Mouse (Mus musculus) midbrain, embryonic 15.5 days (tissue): ENCODE measurements around the gene Rufy4. TPM values are rescaled to one million over a fixed set of nuclear protein-coding genes. Genes with fewer than 3 reads are reported as not detected.

Experiments
- ATAC-seq: fragments of 200-750 bp; cut with Nextera tagmentation; replicated peaks from 2 replicates; pipeline ENCODE4 v1.8.0; 2017; ENCODE audit warnings: moderate TSS enrichment
- H3K27ac ChIP-seq: fragments of 300-500 bp; sonication (generic); 2 replicates; pipeline ENCODE4 v1.5.1; 2015; ENCODE audit warnings: mild to moderate bottlenecking, inconsistent platforms
- H3K27me3 ChIP-seq: fragments of 300-500 bp; sonication (generic); replicated peaks from 2 replicates; pipeline ENCODE4 v1.6.1; 2015; ENCODE audit warnings: inconsistent platforms
- H3K36me3 ChIP-seq: fragments of 300-500 bp; sonication (generic); replicated peaks from 2 replicates; pipeline ENCODE4 v1.6.1; 2015; ENCODE audit warnings: inconsistent platforms
- H3K4me1 ChIP-seq: fragments of 300-500 bp; sonication (generic); 2 replicates; pipeline ENCODE4 v1.6.1; 2015; ENCODE audit warnings: inconsistent platforms
- H3K4me2 ChIP-seq: fragments of 300-500 bp; sonication (generic); 2 replicates; pipeline ENCODE4 v1.6.1; 2015; ENCODE audit warnings: inconsistent platforms, mild to moderate bottlenecking, moderate library complexity
- H3K4me3 ChIP-seq: fragments of 300-500 bp; sonication (generic); 2 replicates; pipeline ENCODE4 v1.5.1; 2015; ENCODE audit warnings: mild to moderate bottlenecking, inconsistent platforms
- H3K9ac ChIP-seq: fragments of 300-500 bp; sonication (generic); 2 replicates; pipeline ENCODE4 v1.6.1; 2015; ENCODE audit warnings: mild to moderate bottlenecking, inconsistent platforms
- H3K9me3 ChIP-seq: fragments of 300-500 bp; sonication (generic); 2 replicates; pipeline ENCODE4 v1.6.1; 2016; ENCODE audit warnings: inconsistent platforms
- WGBS: fragments of 180-500 bp; shearing (Covaris S2); methylation state at CpG from one replicate; pipeline ENCODE4 v1.1.7; 2015; ENCODE audit warnings: mixed read lengths; 5-methylcytosine and 5-hydroxymethylcytosine counted together
- polyA plus RNA-seq: library from polyadenylated mRNA; unstranded; fragments of >200 nt; fragmentation: Nextera tagmentation; extraction: Ambion mirVana; gene quantifications from 2 replicates; pipeline ENCODE4 v1.2.1, GENCODE M21; 2015

Gene Rufy4
- polyA plus RNA-seq, 1 experiment from 2014 or later = 0.25 TPM

DNA sequence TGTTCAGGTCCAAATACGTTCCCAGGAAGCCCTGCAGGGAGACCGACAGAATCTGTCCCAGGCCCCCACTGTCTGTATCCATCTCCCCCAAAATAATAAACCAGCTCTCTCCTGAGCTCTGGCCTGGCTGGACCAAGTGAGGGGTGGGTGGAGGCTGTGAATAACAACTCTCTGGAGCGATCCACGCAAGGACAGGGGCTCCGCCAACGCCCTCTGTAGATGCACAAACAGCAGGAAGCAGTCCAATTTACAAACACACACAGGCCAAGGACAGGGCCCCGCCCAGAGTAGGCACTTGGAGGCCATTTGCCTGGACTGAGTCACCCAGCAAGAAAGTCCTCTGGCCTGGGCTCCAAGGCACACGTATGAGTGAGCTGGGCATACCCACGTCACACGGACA, 33.1 kb upstream of the Rufy4 start:
- Histone ChIP-seq H3K9ac (no peak overlapping the region), H3K4me2 (no peak overlapping the region), H3K4me3 (no peak overlapping the region), H3K9me3 (no peaks in the 10 kb centered on the region), H3K4me1 (peaks cover 6% of the 10 kb centered on the region), H3K36me3 (no peaks in the 10 kb centered on the region), H3K27ac (no peak overlapping the region), H3K27me3 (peaks cover 6% of the 10 kb centered on the region; the same call in 1 of the 2 replicates)
- WGBS = 60% methylated on average over 10 of the region's 10 CpGs
- no peak for ATAC-seq

DNA sequence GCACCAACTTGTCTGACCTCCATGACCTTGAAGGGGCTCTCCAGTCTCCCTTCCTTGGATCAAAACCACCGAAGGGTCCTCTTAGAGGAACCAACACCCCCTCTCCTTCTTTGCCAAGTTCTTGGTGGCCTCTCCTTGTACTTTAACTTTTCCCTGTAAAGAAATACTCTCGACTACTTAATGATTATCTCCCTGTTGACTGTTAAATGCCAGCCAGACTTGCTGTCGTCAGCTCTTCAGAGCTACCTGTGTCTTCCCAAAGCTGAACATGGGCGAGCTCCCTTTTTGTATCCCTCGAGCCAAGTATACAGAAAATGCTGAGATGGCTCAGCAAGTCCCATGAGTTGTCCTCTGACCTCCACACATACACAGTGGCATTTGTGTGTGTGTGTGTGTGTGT, 31.9 kb upstream of the Rufy4 start:
- no peak overlapping the region for H3K4me2 ChIP-seq
- H3K27ac ChIP-seq = no peak overlapping the region
- 85% methylated on average over 5 of the region's 5 CpGs for WGBS
- no peaks in the 10 kb centered on the region for H3K36me3 ChIP-seq
- H3K4me3 ChIP-seq = no peak overlapping the region
- peaks cover 18% of the 10 kb centered on the region for H3K4me1 ChIP-seq
- peaks cover 9% of the 10 kb centered on the region; the same call in 1 of the 2 replicates for H3K27me3 ChIP-seq
- no peak for ATAC-seq
- H3K9ac ChIP-seq = no peak overlapping the region
- H3K9me3 ChIP-seq = no peaks in the 10 kb centered on the region

- no peaks in the 10 kb centered on the region for H3K36me3 ChIP-seq
- WGBS = 54% methylated on average over 7 of the region's 7 CpGs
- no peak overlapping the region for H3K4me2 ChIP-seq
- H3K9me3 ChIP-seq = no peaks in the 10 kb centered on the region
- no peak overlapping the region for H3K27ac ChIP-seq
- H3K9ac ChIP-seq = no peak overlapping the region
- H3K4me3 ChIP-seq = no peak overlapping the region
- ATAC-seq = no peak
- peaks cover 9% of the 10 kb centered on the region; the same call in 1 of the 2 replicates for H3K27me3 ChIP-seq
- H3K4me1 ChIP-seq = peaks cover 30% of the 10 kb centered on the region
Measured at GRCm38 (mm10) chr1:74094497-74095270, 30.7 kb upstream of the Rufy4 start.

GRCm38 (mm10) chr1:74095296-74095695, 30.0 kb upstream of the Rufy4 start:
- H3K36me3 ChIP-seq = no peaks in the 10 kb centered on the region
- H3K27ac ChIP-seq = no peak overlapping the region
- peaks cover 31% of the 10 kb centered on the region for H3K4me1 ChIP-seq
- no peak overlapping the region for H3K9ac ChIP-seq
- peaks cover 9% of the 10 kb centered on the region; the same call in 1 of the 2 replicates for H3K27me3 ChIP-seq
- 64% methylated on average over 6 of the region's 6 CpGs for WGBS
- H3K4me2 ChIP-seq = no peak overlapping the region
- H3K4me3 ChIP-seq = no peak overlapping the region
- ATAC-seq = no peak
- H3K9me3 ChIP-seq = no peaks in the 10 kb centered on the region

DNA sequence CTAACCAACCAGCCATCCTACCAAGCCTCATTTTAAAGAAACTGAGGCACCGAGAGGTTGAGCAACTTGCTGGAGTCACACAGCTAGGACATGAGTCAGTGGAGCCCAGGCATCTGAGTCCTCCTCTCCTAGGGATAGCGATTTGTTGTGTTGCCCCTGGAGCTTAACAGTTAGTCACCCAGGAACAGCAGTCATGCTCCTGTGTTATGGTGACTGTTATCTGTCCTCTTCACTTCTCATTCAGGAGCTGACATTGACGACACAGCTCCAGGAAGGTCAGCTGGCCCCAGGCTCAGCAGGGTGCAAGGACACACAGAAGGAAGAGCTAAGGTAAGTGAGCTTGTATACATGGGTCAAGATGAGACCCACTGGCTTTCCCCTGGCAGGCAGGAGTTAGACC, 29.6 kb upstream of the Rufy4 start:
- Histone ChIP-seq H3K4me2 (no peak overlapping the region), H3K9me3 (no peaks in the 10 kb centered on the region), H3K27ac (no peak overlapping the region), H3K27me3 (peaks cover 9% of the 10 kb centered on the region; the same call in 1 of the 2 replicates), H3K4me1 (peaks cover 31% of the 10 kb centered on the region), H3K4me3 (no peak overlapping the region), H3K36me3 (no peaks in the 10 kb centered on the region), H3K9ac (no peak overlapping the region)
- WGBS = 53% methylated on average over 3 of the region's 3 CpGs
- no peak for ATAC-seq

DNA sequence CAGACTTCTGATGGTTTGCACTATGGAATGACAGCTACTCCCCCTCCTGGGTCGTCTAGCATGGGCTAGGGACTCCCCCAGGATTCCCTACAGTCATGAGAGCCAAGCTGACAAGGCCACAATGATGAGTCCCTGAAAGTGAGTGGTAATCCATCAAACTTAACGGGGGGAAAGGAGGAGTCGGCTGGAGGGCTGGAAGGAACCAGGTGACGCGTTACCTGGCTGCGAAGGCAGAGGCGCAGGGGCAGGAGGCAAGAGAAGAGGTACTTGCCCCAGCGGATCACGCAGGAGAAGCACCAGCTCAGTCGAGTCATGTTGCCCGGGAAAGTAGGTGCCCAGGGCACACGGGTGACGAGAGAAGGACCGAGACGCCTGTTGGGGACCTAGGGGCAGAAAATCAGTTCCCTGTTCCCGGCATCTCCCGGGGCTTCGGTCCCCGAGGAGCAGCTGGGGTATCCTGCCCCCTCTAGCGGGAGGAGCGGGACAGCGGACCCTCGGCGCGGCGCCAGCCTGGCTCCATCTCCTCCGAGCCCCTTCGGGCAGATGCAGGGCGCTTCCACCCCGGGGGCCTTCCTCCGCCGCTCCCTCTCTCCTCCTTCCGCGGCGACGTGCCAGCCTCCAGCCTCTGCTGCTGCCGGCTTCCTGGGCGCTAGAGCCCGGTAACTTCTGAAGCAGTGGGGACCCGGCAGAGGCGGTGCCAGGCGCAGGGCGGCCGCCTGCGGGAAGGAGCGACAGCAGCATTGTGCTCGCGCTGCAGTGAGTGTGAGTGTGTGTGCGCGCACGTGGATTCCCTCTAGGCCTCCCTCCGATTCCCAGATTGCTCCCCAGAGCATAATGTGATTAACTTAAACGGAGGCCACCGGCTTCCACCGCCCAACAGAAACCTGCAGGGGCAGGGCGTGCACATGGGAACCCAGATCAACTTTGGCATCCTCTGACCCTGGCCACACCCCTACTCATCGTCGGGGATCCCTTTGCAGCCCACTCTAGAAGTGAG, 27.0 kb upstream of the Rufy4 start:
- H3K4me2 ChIP-seq = peak overlapping the region; percentile 97
- peak overlapping the region; percentile 70 for H3K27ac ChIP-seq
- H3K9ac ChIP-seq = peak overlapping the region; percentile 59
- under 1% methylated on average over 58 of the region's 58 CpGs for WGBS
- no peaks in the 10 kb centered on the region for H3K9me3 ChIP-seq
- peak; percentile 80 for ATAC-seq
- no peaks in the 10 kb centered on the region for H3K36me3 ChIP-seq
- H3K4me1 ChIP-seq = peaks cover 31% of the 10 kb centered on the region
- peaks cover 9% of the 10 kb centered on the region; the same call in 1 of the 2 replicates for H3K27me3 ChIP-seq
- H3K4me3 ChIP-seq = peak overlapping the region; percentile 64

- Histone ChIP-seq H3K4me1 (peaks cover 36% of the 10 kb centered on the region), H3K36me3 (no peaks in the 10 kb centered on the region), H3K4me2 (peak overlapping the region; percentile 97), H3K4me3 (peak overlapping the region; percentile 64), H3K9me3 (no peaks in the 10 kb centered on the region), H3K27me3 (peaks cover 9% of the 10 kb centered on the region; the same call in 1 of the 2 replicates), H3K27ac (peak overlapping the region; percentile 70), H3K9ac (peak overlapping the region; percentile 59)
- ATAC-seq = peak; percentile 38
- 2% methylated on average over 13 of the region's 14 CpGs for WGBS
Measured at GRCm38 (mm10) chr1:74099001-74099435, 26.3 kb upstream of the Rufy4 start.

DNA sequence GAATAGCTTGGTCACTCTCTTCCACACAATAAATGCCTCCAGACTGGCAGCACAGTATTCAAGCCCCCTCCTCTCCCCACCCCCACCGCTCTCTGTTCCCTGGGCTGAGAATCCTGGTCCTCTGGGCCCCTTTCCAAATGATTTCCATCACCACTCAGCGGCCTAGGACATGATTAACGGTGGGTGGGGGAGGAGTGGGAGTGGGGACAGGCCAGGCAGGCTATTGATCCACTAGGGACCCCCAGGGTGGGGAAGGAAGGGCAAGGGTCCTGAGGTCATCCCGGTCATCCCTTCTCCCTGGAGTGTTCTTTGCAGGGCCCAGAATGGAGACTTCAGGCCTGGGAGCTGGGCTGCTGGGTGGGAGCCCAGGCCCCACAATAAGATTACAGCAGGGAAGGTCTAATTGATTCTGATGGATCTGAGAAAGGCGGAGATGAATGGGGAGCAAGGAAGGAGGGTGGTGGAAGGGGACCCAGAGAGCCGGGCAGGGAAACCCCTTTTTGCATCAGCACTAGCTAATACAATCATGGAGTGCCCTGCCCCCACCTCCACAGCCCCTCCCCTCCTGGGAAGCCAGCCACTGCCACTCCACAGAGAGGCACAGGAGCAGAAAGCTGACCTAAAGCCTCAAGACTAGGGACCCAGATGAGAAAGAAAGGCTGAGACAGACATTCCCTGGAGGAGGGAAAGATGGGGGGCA, 21.5 kb upstream of the Rufy4 start:
- H3K9ac ChIP-seq = no peak overlapping the region
- ATAC-seq = peak; percentile 68

DNA sequence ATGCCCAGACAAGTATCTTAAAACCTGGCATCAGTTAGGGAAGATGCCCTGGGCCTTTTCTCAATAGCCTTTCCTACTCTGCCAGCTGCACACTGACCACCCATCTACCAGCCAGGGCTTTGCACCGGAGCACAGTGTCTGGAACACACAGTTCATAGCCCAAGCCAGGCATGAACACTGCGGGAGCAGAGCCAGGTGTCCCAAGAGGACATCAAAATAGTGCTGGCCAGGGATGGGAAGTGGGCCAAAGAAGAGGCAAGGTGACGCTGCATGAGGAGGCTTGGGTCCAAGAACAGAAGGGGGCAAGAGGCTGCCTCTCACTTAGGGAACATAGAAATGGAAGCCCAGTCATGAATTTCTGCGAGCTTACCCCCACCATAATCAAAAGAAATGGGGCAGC, 19.7 kb upstream of the Rufy4 start:
- Histone ChIP-seq H3K9ac (no peak overlapping the region), H3K4me3 (no peak overlapping the region), H3K9me3 (no peaks in the 10 kb centered on the region), H3K4me1 (peaks cover 15% of the 10 kb centered on the region), H3K36me3 (no peaks in the 10 kb centered on the region), H3K27me3 (no peaks in the 10 kb centered on the region), H3K27ac (no peak overlapping the region), H3K4me2 (no peak overlapping the region)
- no peak for ATAC-seq
- WGBS = 82% methylated on average over 4 of the region's 4 CpGs

More for the DNA sequence above, 21.5 kb upstream of the Rufy4 start:
- H3K4me2 ChIP-seq = no peak overlapping the region
- H3K27me3 ChIP-seq = no peaks in the 10 kb centered on the region
- H3K9me3 ChIP-seq = no peaks in the 10 kb centered on the region
- WGBS = 6% methylated on average over 6 of the region's 6 CpGs
- H3K36me3 ChIP-seq = no peaks in the 10 kb centered on the region
- no peak overlapping the region for H3K4me3 ChIP-seq
- peaks cover 23% of the 10 kb centered on the region for H3K4me1 ChIP-seq
- H3K27ac ChIP-seq = peak overlapping the region; percentile 77

DNA sequence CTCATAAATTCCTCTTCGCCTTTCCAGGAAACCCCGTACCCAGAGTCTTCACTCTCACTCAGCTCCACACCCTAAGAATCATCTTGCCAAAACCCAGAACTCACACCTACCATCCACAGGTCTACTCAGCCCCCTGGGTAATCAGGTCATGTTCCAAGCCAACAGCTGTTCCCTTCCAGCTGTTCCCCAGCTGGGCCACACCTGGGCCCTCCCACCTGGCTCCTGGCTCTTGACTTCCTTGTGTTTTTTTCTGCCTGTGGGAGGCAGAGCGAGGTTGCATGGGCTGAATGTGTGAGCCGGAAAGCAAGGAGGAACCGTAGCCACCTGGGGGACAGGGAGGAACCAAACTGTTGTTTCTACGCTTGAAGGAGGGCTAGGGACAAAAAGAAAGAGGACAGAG, 19.1 kb upstream of the Rufy4 start:
- no peaks in the 10 kb centered on the region for H3K9me3 ChIP-seq
- no peak overlapping the region for H3K4me3 ChIP-seq
- H3K4me1 ChIP-seq = peaks cover 20% of the 10 kb centered on the region
- 71% methylated on average over 6 of the region's 6 CpGs for WGBS
- H3K36me3 ChIP-seq = no peaks in the 10 kb centered on the region
- no peak overlapping the region for H3K4me2 ChIP-seq
- no peak overlapping the region for H3K9ac ChIP-seq
- ATAC-seq = no peak
- no peaks in the 10 kb centered on the region for H3K27me3 ChIP-seq
- H3K27ac ChIP-seq = no peak overlapping the region

- no peaks in the 10 kb centered on the region for H3K36me3 ChIP-seq
- no peak overlapping the region for H3K4me3 ChIP-seq
- no peak overlapping the region for H3K27ac ChIP-seq
- H3K27me3 ChIP-seq = no peaks in the 10 kb centered on the region
- H3K9me3 ChIP-seq = no peaks in the 10 kb centered on the region
- WGBS = 68% methylated on average over 5 of the region's 5 CpGs
- no peak for ATAC-seq
- peaks cover 30% of the 10 kb centered on the region for H3K4me1 ChIP-seq
- H3K4me2 ChIP-seq = no peak overlapping the region
- H3K9ac ChIP-seq = no peak overlapping the region
Measured at GRCm38 (mm10) chr1:74107931-74108618, 17.3 kb upstream of the Rufy4 start.
